Comparison of ENCODE assay signal across 15 mouse cellular contexts in genomic region chr15:99600986-99601822, GRCm38 (mm10). TPM values are rescaled to one million over a fixed set of nuclear protein-coding genes. Genes with fewer than 3 reads are reported as not detected.
DNase-seq lines count a peak whose midpoint lies in the region; ATAC-seq and TF ChIP-seq lines count a peak whose summit lies in the region.
"Had no signal": no experiment of that assay in that cellular context is flagged by ENCODE, and none has a peak within 500 bp of the region (broad histone marks: within the 10 kb centered on the region; RNA-seq: fewer than 3 reads in every experiment).

TSS of gene Aqp6 (plus strand) at chr15:99601400.

- no peak within 1 kb of the TSS for H3K4me3 ChIP-seq in kidney, embryonic 16.5 days (ENCODE audit: low read length)
- H3K4me3 ChIP-seq in embryonic facial prominence, embryonic 13.5 days, result no peak within 1 kb of the TSS
- H3K4me3 ChIP-seq in limb, embryonic 13.5 days, result no peak within 1 kb of the TSS
- H3K4me3 ChIP-seq: heart, embryonic 13.5 days had no signal

- 49% methylated on average over 22 of the region's 22 CpGs for WGBS in kidney, embryonic 16.5 days
- WGBS in embryonic facial prominence, embryonic 13.5 days, result 54% methylated on average over 22 of the region's 22 CpGs
- WGBS in limb, embryonic 13.5 days, result 64% methylated on average over 22 of the region's 22 CpGs

- H3K4me1 ChIP-seq in kidney, embryonic 16.5 days (ENCODE audit: insufficient read depth, low read length), result peaks cover 37% of the 10 kb centered on the region
- peaks cover 11% of the 10 kb centered on the region for H3K4me1 ChIP-seq in embryonic facial prominence, embryonic 13.5 days
- H3K4me1 ChIP-seq in limb, embryonic 13.5 days, result peaks cover 6% of the 10 kb centered on the region; the same call in 1 of the 2 replicates

- TF ChIP-seq CTCF in brain, embryonic 14.5 days (IDR thresholded peaks at IDR 0.05; ENCODE audit: borderline replicate concordance, extremely low read depth, insufficient read depth, insufficient read length), result no peak

- no peak for DNase-seq in kidney, postnatal 4 days
- peak; percentile 44 for DNase-seq in brain, embryonic 14.5 days (ENCODE audit: low read depth)
- DNase-seq in gastrocnemius, adult 18-20 months (ENCODE audit: low spot score), result no peak
- DNase-seq in thymus, postnatal 14 days, result no peak
- DNase-seq in left cerebral cortex, postnatal 14 days (ENCODE audit: low spot score in 2 of 2), result no peak
- DNase-seq: adrenal gland, adult 2 months; lung, postnatal 14 days; thymus, postnatal 4 days had no signal

- peak within 1 kb of the TSS; percentile 16; the same call in 1 of the 2 replicates for H3K9ac ChIP-seq in kidney, embryonic 16.5 days (replicated peaks; ENCODE audit: low read length)
- 0 out of 2 replicates have a peak within 1 kb of the TSS, but pooled peaks have one; percentile 16 for H3K9ac ChIP-seq in embryonic facial prominence, embryonic 13.5 days
- peak within 1 kb of the TSS; percentile 4; the same call in 1 of the 2 replicates for H3K9ac ChIP-seq in limb, embryonic 13.5 days
- H3K9ac ChIP-seq: heart, embryonic 13.5 days had no signal

- H3K27ac ChIP-seq in kidney, embryonic 16.5 days (ENCODE audit: low read length), result no peak within 1 kb of the TSS
- H3K27ac ChIP-seq in embryonic facial prominence, embryonic 13.5 days, result no peak within 1 kb of the TSS
- H3K27ac ChIP-seq in limb, embryonic 13.5 days, result no peak within 1 kb of the TSS
- H3K27ac ChIP-seq: heart, embryonic 13.5 days had no signal

- TF ChIP-seq POLR2A in brain, embryonic 14.5 days (IDR thresholded peaks at IDR 0.05; ENCODE audit: borderline replicate concordance, extremely low read depth, insufficient read depth, insufficient read length, poor library complexity, severe bottlenecking), result no peak

- H3K36me3 ChIP-seq in kidney, embryonic 16.5 days (ENCODE audit: insufficient read depth, low read length), result no peaks in the 10 kb centered on the region
- no peaks in the 10 kb centered on the region for H3K36me3 ChIP-seq in embryonic facial prominence, embryonic 13.5 days
- no peaks in the 10 kb centered on the region for H3K36me3 ChIP-seq in limb, embryonic 13.5 days
- H3K36me3 ChIP-seq: heart, embryonic 13.5 days had no signal

- no peak within 1 kb of the TSS for H3K4me2 ChIP-seq in kidney, embryonic 16.5 days (replicated peaks; ENCODE audit: low read depth, low read length)
- H3K4me2 ChIP-seq in embryonic facial prominence, embryonic 13.5 days, result no peak within 1 kb of the TSS
- no peak within 1 kb of the TSS for H3K4me2 ChIP-seq in limb, embryonic 13.5 days (replicated peaks)

- H3K9me3 ChIP-seq in kidney, embryonic 16.5 days (ENCODE audit: low read length), result no peaks in the 10 kb centered on the region
- no peaks in the 10 kb centered on the region for H3K9me3 ChIP-seq in embryonic facial prominence, embryonic 13.5 days
- no peaks in the 10 kb centered on the region for H3K9me3 ChIP-seq in limb, embryonic 13.5 days
- H3K9me3 ChIP-seq: heart, embryonic 13.5 days had no signal

- peaks cover 14% of the 10 kb centered on the region for H3K27me3 ChIP-seq in kidney, embryonic 16.5 days (ENCODE audit: insufficient read depth, low read length)
- peaks cover 89% of the 10 kb centered on the region for H3K27me3 ChIP-seq in embryonic facial prominence, embryonic 13.5 days
- peaks cover 56% of the 10 kb centered on the region for H3K27me3 ChIP-seq in limb, embryonic 13.5 days
- H3K27me3 ChIP-seq: Patski had no signal

- peak; percentile 13; the same call in 1 of the 2 replicates for ATAC-seq in kidney, embryonic 16.5 days (ENCODE audit: low FRiP score, low TSS enrichment)
- ATAC-seq in embryonic facial prominence, embryonic 13.5 days (ENCODE audit: insufficient number of reproducible peaks, insufficient read depth, low FRiP score, low TSS enrichment, low read depth), result no peak
- no peak for ATAC-seq in limb, embryonic 13.5 days (ENCODE audit: low FRiP score, low read depth)
- ATAC-seq: Patski had no signal

- intact Hi-C loops in left cerebral cortex, postnatal 14 days (cut with DNase I), result no loop called here

RNA-seq across cellular contexts. Expression of gene Aqp6, which starts in this region (rescaled TPM):
- polyA plus RNA-seq in kidney, embryonic 16.5 days (2015; fragmentation: Nextera tagmentation; extraction: Ambion mirVana), result 0.10 TPM in 1 of 2 replicates, not detected in the other
- 2.8 and 4.4 TPM in 2 replicates for polyA plus RNA-seq in brain, embryonic 14.5 days (2012; rRNA removed)
- polyA plus RNA-seq in embryonic facial prominence, embryonic 13.5 days (2015; fragmentation: Nextera tagmentation; extraction: Ambion mirVana), result not detected in 2 replicates
- polyA plus RNA-seq in limb, embryonic 13.5 days (2015; fragmentation: Nextera tagmentation; extraction: Ambion mirVana), result not detected in 2 replicates
- total RNA-seq in gastrocnemius, adult 18-20 months (2021), result not detected
- total RNA-seq in left cerebral cortex, postnatal 14 days (2021), result under 1 TPM; 0.44 to 0.48 TPM
- total RNA-seq: adrenal gland, adult 2 months; liver, adult 2 months had no signal
- polyA plus RNA-seq: adrenal gland, adult 2 months; heart, embryonic 13.5 days; large intestine, adult 2 months; liver, adult 2 months; Patski had no signal

Comparison
In these comparisons a context has a peak if more than half of its experiments do, and no peak if none do; other contexts are left out.
1. Peak in ATAC-seq and H3K9ac ChIP-seq in kidney, embryonic 16.5 days; RNA of the gene not detected or under 1 TPM.